Mouse (Mus musculus): ENCODE data around the gene Rufy2. TPM values are rescaled to one million over a fixed set of nuclear protein-coding genes. Genes with fewer than 3 reads are reported as not detected.

Rufy2 gene
- 29.8 TPM for polyA plus RNA-seq (2014; fragmentation: Illumina TruSeq; extraction: RNeasy Lipid Tissue Mini Kit (QIAGEN cat#74804))

GRCm38 (mm10) chr10:62980039-62980954 lies at the start of gene Rufy2:
Gene Rufy2, plus strand, starts transcription at chr10:62980223.

GRCm38 (mm10) chr10:62946738-62947471 lies 33.1 kb upstream of the Rufy2 start, which contains the start of gene Dna2:
Gene Dna2, plus strand, starts transcription at chr10:62947026.

GRCm38 (mm10) chr10:63023749-63024579 lies 43.9 kb downstream of the Rufy2 start, which contains the start of the genes Hnrnph3 and Pbld2:
Gene Hnrnph3, minus strand, starts transcription at chr10:63024217.
Gene Pbld2, plus strand, starts transcription at chr10:63024315.

GRCm38 (mm10) chr10:63059862-63060261 lies 79.8 kb downstream of the Rufy2 start, which contains the start of gene Pbld1:
Gene Pbld1, plus strand, starts transcription at chr10:63060162.

Other genes starting within 250 kb of the Rufy2 start
- 192 TPM for gene Ccar1, start 187.9 kb upstream of the Rufy2 start, polyA plus RNA-seq (2014; fragmentation: Illumina TruSeq; extraction: RNeasy Lipid Tissue Mini Kit (QIAGEN cat#74804))
- gene Tet1, start 71.2 kb upstream of the Rufy2 start, polyA plus RNA-seq (2014; fragmentation: Illumina TruSeq; extraction: RNeasy Lipid Tissue Mini Kit (QIAGEN cat#74804)), result 20.0 TPM
- gene Slc25a16, start 59.6 kb upstream of the Rufy2 start, polyA plus RNA-seq (2014; fragmentation: Illumina TruSeq; extraction: RNeasy Lipid Tissue Mini Kit (QIAGEN cat#74804)), result 42.2 TPM
- gene Dna2, start 33.2 kb upstream of the Rufy2 start, polyA plus RNA-seq (2014; fragmentation: Illumina TruSeq; extraction: RNeasy Lipid Tissue Mini Kit (QIAGEN cat#74804)), result 6.4 TPM
- 111 TPM for gene Hnrnph3, start 44.0 kb downstream of the Rufy2 start, polyA plus RNA-seq (2014; fragmentation: Illumina TruSeq; extraction: RNeasy Lipid Tissue Mini Kit (QIAGEN cat#74804))
- 1.3 TPM for gene Pbld2, start 44.1 kb downstream of the Rufy2 start, polyA plus RNA-seq (2014; fragmentation: Illumina TruSeq; extraction: RNeasy Lipid Tissue Mini Kit (QIAGEN cat#74804))
- 0.43 TPM for gene Pbld1, start 79.9 kb downstream of the Rufy2 start, polyA plus RNA-seq (2014; fragmentation: Illumina TruSeq; extraction: RNeasy Lipid Tissue Mini Kit (QIAGEN cat#74804))
- gene Atoh7, start 119.4 kb downstream of the Rufy2 start, polyA plus RNA-seq (2014; fragmentation: Illumina TruSeq; extraction: RNeasy Lipid Tissue Mini Kit (QIAGEN cat#74804)), result not detected
- gene Mypn, start 223.7 kb downstream of the Rufy2 start, polyA plus RNA-seq (2014; fragmentation: Illumina TruSeq; extraction: RNeasy Lipid Tissue Mini Kit (QIAGEN cat#74804)), result not detected

Measured in ovary, adult 10 weeks (tissue).